Mouse (Mus musculus) kidney, embryonic 16.5 days (tissue): ENCODE data around the gene Angptl6. TPM values are rescaled to one million over a fixed set of nuclear protein-coding genes. Genes with fewer than 3 reads are reported as not detected.

Experiments used
- ATAC-seq: fragments of 200-750 bp; cut with Nextera tagmentation; 2 replicates; pipeline ENCODE4 v1.8.0; 2017; ENCODE audit warnings: moderate TSS enrichment; ENCODE audit not compliant: low FRiP score, low TSS enrichment
- H3K27ac ChIP-seq: fragments of 300-500 bp; sonication (generic); 2 replicates; pipeline ENCODE4 v1.5.1; 2014; ENCODE audit warnings: low read length
- H3K27me3 ChIP-seq: fragments of 300-500 bp; sonication (generic); 2 replicates; pipeline ENCODE4 v1.6.1; 2014; ENCODE audit warnings: low read length, control low read depth, mixed read lengths; ENCODE audit not compliant: insufficient read depth
- H3K36me3 ChIP-seq: fragments of 300-500 bp; sonication (generic); 2 replicates; pipeline ENCODE4 v1.6.1; 2014; ENCODE audit warnings: low read length, control low read depth, mixed read lengths; ENCODE audit not compliant: insufficient read depth
- H3K4me1 ChIP-seq: fragments of 300-500 bp; sonication (generic); 2 replicates; pipeline ENCODE4 v1.6.1; 2014; ENCODE audit warnings: low read length, control low read depth, mixed read lengths; ENCODE audit not compliant: insufficient read depth
- H3K4me2 ChIP-seq: fragments of 300-500 bp; sonication (generic); replicated peaks from 2 replicates; pipeline ENCODE4 v1.6.1; 2014; ENCODE audit warnings: low read depth, low read length
- H3K4me3 ChIP-seq: fragments of 300-500 bp; sonication (generic); 2 replicates; pipeline ENCODE4 v1.5.1; 2014; ENCODE audit warnings: mild to moderate bottlenecking, low read length
- H3K9ac ChIP-seq: fragments of 300-500 bp; sonication (generic); replicated peaks from 2 replicates; pipeline ENCODE4 v1.6.1; 2014; ENCODE audit warnings: low read length
- H3K9me3 ChIP-seq: fragments of 300-500 bp; sonication (generic); 2 replicates; pipeline ENCODE4 v1.6.1; 2016; ENCODE audit warnings: low read length, control low read depth
- WGBS: fragments of 180-500 bp; shearing (Covaris S2); extraction: QIAGEN DNeasy Blood & Tissue Kit; methylation state at CpG from one replicate; pipeline ENCODE4 v1.1.7; 2014; 5-methylcytosine and 5-hydroxymethylcytosine counted together
- polyA plus RNA-seq: library from polyadenylated mRNA; unstranded; fragments of >200 nt; fragmentation: Nextera tagmentation; extraction: Ambion mirVana; gene quantifications from 2 replicates; pipeline ENCODE4 v1.2.1, GENCODE M21; 2015

Angptl6 gene
- 2.9 and 3.6 TPM in 2 replicates for polyA plus RNA-seq

DNA sequence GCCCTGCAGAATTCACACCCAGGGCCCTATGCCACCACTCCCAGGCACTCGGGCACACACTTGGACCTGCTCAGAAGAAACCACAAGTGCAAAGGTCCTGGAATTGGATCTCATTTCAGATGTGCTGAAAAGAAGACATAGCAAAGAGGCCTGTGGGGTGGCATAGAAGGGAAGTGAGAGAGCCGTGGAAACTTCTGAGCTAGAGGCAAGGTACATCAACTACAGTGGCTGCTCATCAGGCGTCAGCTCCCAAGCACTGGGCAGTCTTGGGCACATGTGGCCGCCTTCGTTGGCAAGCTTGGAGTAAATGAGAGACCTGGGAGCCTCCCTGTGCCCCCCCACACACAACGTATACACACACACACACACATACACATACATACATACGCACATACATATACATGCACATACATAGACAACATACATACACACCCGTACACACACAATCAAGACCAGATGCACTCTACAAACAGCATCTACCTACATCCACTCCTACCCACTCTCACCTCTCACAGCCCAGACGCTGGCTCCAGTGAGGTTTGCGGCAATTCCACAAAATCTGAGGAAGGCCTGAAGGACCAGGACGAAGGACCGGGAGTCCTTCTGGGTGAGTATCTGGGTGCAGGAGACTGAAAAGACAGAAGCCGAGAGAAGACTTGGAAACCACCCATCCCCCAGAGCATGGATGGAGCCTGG lies at the start of gene Angptl6:
Angptl6 (minus strand) TSS at position 631 of the 696 bp plus-strand sequence.
- Histone ChIP-seq H3K4me3 (peak within 1 kb of the TSS; percentile 54), H3K36me3 (no peaks in the 10 kb centered on the region), H3K4me2 (peak within 1 kb of the TSS; percentile 70), H3K27ac (peak within 1 kb of the TSS; percentile 95), H3K27me3 (0 out of 2 replicates have a peak, but pooled peaks cover 3% of the 10 kb centered on the region), H3K9ac (peak within 1 kb of the TSS; percentile 83), H3K4me1 (0 out of 2 replicates have a peak, but pooled peaks cover 4% of the 10 kb centered on the region), H3K9me3 (no peaks in the 10 kb centered on the region)
- 88% methylated on average over 13 of the region's 13 CpGs for WGBS
- no peak for ATAC-seq

DNA sequence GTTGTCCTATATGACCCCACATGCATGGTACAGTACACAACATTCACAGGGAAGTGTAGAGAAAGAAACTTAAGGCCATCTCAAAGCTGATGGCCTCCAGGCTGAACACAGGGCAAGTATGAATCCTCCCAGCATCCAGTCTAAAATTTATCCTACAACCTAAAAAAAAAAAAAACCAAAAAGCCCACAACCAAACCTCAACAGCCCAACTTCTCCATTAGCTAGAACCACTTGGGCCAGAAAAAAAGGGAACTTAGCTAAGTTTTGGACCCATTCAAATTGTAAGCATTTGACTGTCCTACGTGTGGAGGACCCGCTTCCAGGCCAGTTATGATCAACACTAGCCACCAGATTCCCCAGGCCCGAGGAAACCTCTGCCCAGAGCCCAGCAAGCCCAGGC lies 43.7 kb upstream of the Angptl6 start:
- peaks cover 99% of the 10 kb centered on the region for H3K36me3 ChIP-seq
- H3K4me1 ChIP-seq: no peaks in the 10 kb centered on the region
- H3K27me3 ChIP-seq: no peaks in the 10 kb centered on the region
- WGBS: 92% methylated on average over 3 of the region's 3 CpGs
- ATAC-seq: no peak
- no peak overlapping the region for H3K4me2 ChIP-seq
- no peak overlapping the region; the same call in 1 of the 2 replicates for H3K9ac ChIP-seq
- H3K9me3 ChIP-seq: no peaks in the 10 kb centered on the region
- H3K27ac ChIP-seq: no peak overlapping the region
- no peak overlapping the region for H3K4me3 ChIP-seq

DNA sequence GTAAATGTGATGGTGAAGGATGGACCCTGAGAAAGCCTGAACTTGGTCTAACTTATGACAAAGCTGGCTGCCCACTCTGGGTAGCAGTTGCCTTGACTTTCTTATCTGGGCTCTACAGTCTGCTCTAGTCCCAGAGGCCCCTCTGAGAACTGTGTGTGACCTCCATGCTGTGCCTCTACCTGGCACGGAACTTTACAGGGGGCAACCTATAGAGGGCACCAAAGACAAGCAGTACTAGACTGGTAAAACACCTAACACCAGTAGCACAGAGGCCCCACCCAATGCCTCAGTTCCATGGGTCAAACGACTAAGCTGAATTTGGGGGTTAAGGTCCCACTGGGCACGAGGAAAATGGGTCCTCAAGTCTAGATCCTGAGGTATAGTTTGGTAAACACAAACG lies 36.6 kb upstream of the Angptl6 start:
- ATAC-seq: no peak
- no peak overlapping the region for H3K4me2 ChIP-seq
- 81% methylated on average over 4 of the region's 4 CpGs for WGBS
- no peak overlapping the region for H3K27ac ChIP-seq
- no peak overlapping the region for H3K9ac ChIP-seq
- H3K9me3 ChIP-seq: no peaks in the 10 kb centered on the region
- no peaks in the 10 kb centered on the region for H3K4me1 ChIP-seq
- H3K4me3 ChIP-seq: no peak overlapping the region
- peaks cover 99% of the 10 kb centered on the region for H3K36me3 ChIP-seq
- no peaks in the 10 kb centered on the region for H3K27me3 ChIP-seq

DNA sequence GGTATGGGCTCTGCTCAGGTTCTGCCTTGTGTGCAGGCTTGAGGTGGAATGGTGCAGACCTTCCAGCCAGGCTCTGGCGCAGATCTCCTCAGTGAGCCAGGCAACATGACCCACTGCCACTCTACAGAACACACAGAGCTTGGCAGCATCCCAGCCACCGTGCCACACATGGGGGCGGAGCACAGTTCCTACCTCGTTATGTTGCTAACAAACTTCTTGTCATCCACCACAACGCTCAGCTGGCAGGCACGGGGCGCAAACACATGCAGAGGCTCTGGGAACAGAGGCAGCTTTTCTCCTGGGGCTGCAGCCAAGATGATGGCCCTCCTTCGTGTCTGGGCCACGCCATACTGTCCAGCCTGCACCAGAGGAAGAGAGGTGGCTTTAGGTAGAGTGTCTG lies 30.4 kb upstream of the Angptl6 start:
- Histone ChIP-seq H3K9ac (no peak overlapping the region), H3K27ac (no peak overlapping the region)
- 95% methylated on average over 9 of the region's 9 CpGs for WGBS

DNA sequence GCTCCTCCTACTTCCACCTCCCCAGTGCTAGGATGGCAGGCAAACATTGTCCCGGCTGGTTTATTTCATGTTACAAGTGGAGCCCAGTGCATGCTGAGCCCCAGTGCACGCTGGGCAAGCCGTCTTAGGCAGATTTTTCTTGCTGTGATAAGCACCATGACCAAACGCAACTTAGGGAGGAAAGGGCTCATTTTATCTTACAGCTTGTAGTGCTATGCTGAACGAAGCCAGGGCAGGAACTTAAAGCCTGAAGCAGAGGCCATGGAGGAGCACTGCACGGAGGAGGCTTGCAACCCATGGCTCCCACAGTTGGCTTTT lies 22.6 kb upstream of the Angptl6 start:
- peaks cover 23% of the 10 kb centered on the region for H3K36me3 ChIP-seq
- no peak overlapping the region for H3K4me2 ChIP-seq
- WGBS: 27% methylated on average over 6 of the region's 6 CpGs
- no peak overlapping the region for H3K27ac ChIP-seq
- peak overlapping the region; percentile 23; the same call in 1 of the 2 replicates for H3K9ac ChIP-seq
- ATAC-seq: no peak
- H3K9me3 ChIP-seq: no peaks in the 10 kb centered on the region
- no peaks in the 10 kb centered on the region for H3K27me3 ChIP-seq
- peaks cover 12% of the 10 kb centered on the region for H3K4me1 ChIP-seq
- no peak overlapping the region for H3K4me3 ChIP-seq

More for the DNA sequence above, 30.4 kb upstream of the Angptl6 start:
- no peaks in the 10 kb centered on the region for H3K27me3 ChIP-seq
- peaks cover 94% of the 10 kb centered on the region for H3K36me3 ChIP-seq
- H3K4me2 ChIP-seq: no peak overlapping the region
- ATAC-seq: no peak
- no peaks in the 10 kb centered on the region for H3K9me3 ChIP-seq
- no peak overlapping the region for H3K4me3 ChIP-seq
- H3K4me1 ChIP-seq: no peaks in the 10 kb centered on the region

GRCm38 (mm10) chr9:20901466-20902173 lies 22.1 kb upstream of the Angptl6 start:
- Histone ChIP-seq H3K27me3 (no peaks in the 10 kb centered on the region), H3K4me1 (peaks cover 17% of the 10 kb centered on the region), H3K4me3 (no peak overlapping the region), H3K36me3 (peaks cover 24% of the 10 kb centered on the region), H3K4me2 (no peak overlapping the region), H3K9ac (peak overlapping the region; percentile 23; the same call in 1 of the 2 replicates), H3K27ac (no peak overlapping the region), H3K9me3 (no peaks in the 10 kb centered on the region)
- WGBS: 9% methylated on average over 13 of the region's 13 CpGs
- no peak for ATAC-seq

DNA sequence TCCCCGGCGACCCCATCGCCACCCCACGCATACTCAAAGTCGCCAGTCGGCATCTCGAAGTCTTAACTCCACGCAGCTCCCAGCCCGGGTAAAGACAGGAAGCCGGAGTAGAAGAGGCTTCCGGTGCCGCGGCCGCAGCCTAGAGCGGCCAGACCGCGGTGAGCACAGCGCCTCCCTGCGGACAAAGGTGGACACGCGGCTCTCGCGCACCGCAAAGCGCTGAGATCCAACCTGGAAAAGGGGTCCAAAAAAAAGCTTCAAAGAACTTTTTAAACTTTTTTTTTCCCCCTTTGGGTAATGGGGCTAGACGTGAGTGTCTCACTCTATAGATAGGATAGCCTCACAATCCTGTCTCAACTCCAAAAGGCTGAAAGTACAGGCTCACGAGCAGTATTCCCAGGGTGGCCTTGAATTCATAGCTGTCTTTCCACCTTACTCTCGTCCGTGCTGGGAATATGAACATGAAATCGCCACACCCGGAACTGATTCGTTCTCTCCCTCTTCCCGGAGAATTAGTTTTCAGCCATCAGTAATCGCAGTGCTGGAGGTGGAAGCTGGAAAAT lies 19.1 kb upstream of the Angptl6 start, which contains the start of gene Eif3g:
Eif3g (minus strand) TSS at position 113 of the 563 bp plus-strand sequence.
- H3K4me1 ChIP-seq: peaks cover 17% of the 10 kb centered on the region
- ATAC-seq: peak; percentile 84
- no peak within 1 kb of the TSS for H3K27ac ChIP-seq
- peak within 1 kb of the TSS; percentile 97 for H3K4me2 ChIP-seq
- H3K27me3 ChIP-seq: no peaks in the 10 kb centered on the region
- H3K36me3 ChIP-seq: peaks cover 31% of the 10 kb centered on the region
- H3K4me3 ChIP-seq: peak within 1 kb of the TSS; percentile 89
- peak within 1 kb of the TSS; percentile 95 for H3K9ac ChIP-seq
- WGBS: 4% methylated on average over 34 of the region's 34 CpGs
- no peaks in the 10 kb centered on the region for H3K9me3 ChIP-seq

GRCm38 (mm10) chr9:20897736-20898510 lies 18.4 kb upstream of the Angptl6 start:
- Histone ChIP-seq H3K9me3 (no peaks in the 10 kb centered on the region), H3K4me1 (peaks cover 17% of the 10 kb centered on the region), H3K27me3 (no peaks in the 10 kb centered on the region), H3K4me3 (peak overlapping the region; percentile 89), H3K36me3 (peaks cover 37% of the 10 kb centered on the region), H3K4me2 (peak overlapping the region; percentile 97), H3K9ac (peak overlapping the region; percentile 95), H3K27ac (no peak overlapping the region)
- ATAC-seq: peak; percentile 49
- WGBS: 4% methylated on average over 29 of the region's 39 CpGs

DNA sequence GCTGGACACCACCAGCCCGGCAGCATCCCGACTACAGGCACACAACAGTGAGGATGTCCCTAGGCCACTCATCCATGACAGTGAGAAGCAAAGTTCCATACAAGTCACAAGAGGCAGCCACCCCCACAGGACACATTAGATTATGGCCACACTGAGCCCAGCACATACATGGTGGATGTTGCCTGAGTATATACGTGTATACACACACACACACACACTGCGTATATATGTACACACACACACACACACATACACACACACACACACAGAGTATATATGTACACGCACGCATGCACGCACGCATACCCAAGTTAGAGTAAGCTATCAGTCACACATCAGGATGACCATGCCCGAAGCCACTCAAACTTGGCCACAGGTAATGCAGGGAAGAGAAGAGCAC lies 15.9 kb upstream of the Angptl6 start:
- H3K27ac ChIP-seq: no peak overlapping the region
- H3K36me3 ChIP-seq: peaks cover 59% of the 10 kb centered on the region
- no peak overlapping the region for H3K9ac ChIP-seq
- no peak overlapping the region for H3K4me3 ChIP-seq
- peaks cover 12% of the 10 kb centered on the region for H3K4me1 ChIP-seq
- 95% methylated on average over 9 of the region's 9 CpGs for WGBS
- no peak overlapping the region for H3K4me2 ChIP-seq
- ATAC-seq: no peak
- no peaks in the 10 kb centered on the region for H3K9me3 ChIP-seq
- no peaks in the 10 kb centered on the region for H3K27me3 ChIP-seq
